Mouse (Mus musculus): ENCODE results near the gene Nap1l1. TPM values are rescaled to one million over a fixed set of nuclear protein-coding genes. Genes with fewer than 3 reads are reported as not detected.

Nap1l1 gene
- polyA plus RNA-seq, 1 experiment from 2014 or later = 163 TPM

- Histone ChIP-seq H3K27me3 (no peaks in the 10 kb centered on the region), H3K27ac (no peak overlapping the region), H3K4me1 (replicated peaks) (peaks cover 8% of the 10 kb centered on the region), H3K36me3 (no peaks in the 10 kb centered on the region), H3K9me3 (replicated peaks) (no peaks in the 10 kb centered on the region), H3K4me3 (replicated peaks) (no peak overlapping the region), H3K4me2 (no peak overlapping the region), H3K9ac (no peak overlapping the region)
- WGBS (ENCODE audit: insufficient replicate concordance) = 74% methylated on average over 8 of the region's 8 CpGs
- ATAC-seq (ENCODE audit: low read depth) = no peak
- no peak for DNase-seq
Measured at GRCm38 (mm10) chr10:111534691-111535090, 61.7 kb downstream of the Nap1l1 start.

GRCm38 (mm10) chr10:111537410-111537809 is 64.4 kb downstream of the Nap1l1 start:
- no peak overlapping the region for H3K4me3 ChIP-seq (replicated peaks)
- no peak overlapping the region for H3K4me2 ChIP-seq
- no peak overlapping the region for H3K9ac ChIP-seq
- no peaks in the 10 kb centered on the region for H3K9me3 ChIP-seq (replicated peaks)
- H3K36me3 ChIP-seq = no peaks in the 10 kb centered on the region
- ATAC-seq (ENCODE audit: low read depth) = no peak
- H3K4me1 ChIP-seq (replicated peaks) = peaks cover 10% of the 10 kb centered on the region
- WGBS (ENCODE audit: insufficient replicate concordance) = 82% methylated on average over 19 of the region's 19 CpGs
- no peak overlapping the region for H3K27ac ChIP-seq
- no peak for DNase-seq
- no peaks in the 10 kb centered on the region for H3K27me3 ChIP-seq

- no peak overlapping the region for H3K9ac ChIP-seq
Measured at GRCm38 (mm10) chr10:111539724-111540324, 66.8 kb downstream of the Nap1l1 start.

GRCm38 (mm10) chr10:111540678-111541077 is 67.7 kb downstream of the Nap1l1 start:
- Histone ChIP-seq H3K4me1 (replicated peaks) (peaks cover 37% of the 10 kb centered on the region), H3K27ac (no peak overlapping the region), H3K36me3 (no peaks in the 10 kb centered on the region), H3K9ac (no peak overlapping the region), H3K9me3 (replicated peaks) (no peaks in the 10 kb centered on the region), H3K4me2 (no peak overlapping the region), H3K4me3 (replicated peaks) (no peak overlapping the region), H3K27me3 (no peaks in the 10 kb centered on the region)
- 84% methylated on average over 9 of the region's 9 CpGs for WGBS (ENCODE audit: insufficient replicate concordance)
- DNase-seq (no peak), ATAC-seq (ENCODE audit: low read depth) (no peak)

More at GRCm38 (mm10) chr10:111539724-111540324, 66.8 kb downstream of the Nap1l1 start:
- ATAC-seq (ENCODE audit: low read depth) (0 out of 2 replicates have a peak, but pooled peaks have one; percentile 31), DNase-seq (no peak)
- Histone ChIP-seq H3K9me3 (replicated peaks) (no peaks in the 10 kb centered on the region), H3K27me3 (no peaks in the 10 kb centered on the region), H3K27ac (peak overlapping the region; percentile 61), H3K36me3 (no peaks in the 10 kb centered on the region), H3K4me3 (replicated peaks) (no peak overlapping the region), H3K4me1 (replicated peaks) (peaks cover 29% of the 10 kb centered on the region), H3K4me2 (0 out of 2 replicates have a peak overlapping the region, but pooled peaks have one; percentile 24)
- WGBS (ENCODE audit: insufficient replicate concordance) = 28% methylated on average over 9 of the region's 9 CpGs

GRCm38 (mm10) chr10:111543106-111543505 is 70.1 kb downstream of the Nap1l1 start:
- ATAC-seq (ENCODE audit: low read depth) = no peak
- WGBS (ENCODE audit: insufficient replicate concordance) = 71% methylated on average over 7 of the region's 7 CpGs
- no peak overlapping the region for H3K9ac ChIP-seq
- no peak overlapping the region for H3K4me2 ChIP-seq
- DNase-seq = no peak
- no peaks in the 10 kb centered on the region for H3K9me3 ChIP-seq (replicated peaks)
- no peak overlapping the region for H3K27ac ChIP-seq
- no peak overlapping the region for H3K4me3 ChIP-seq (replicated peaks)
- no peaks in the 10 kb centered on the region for H3K27me3 ChIP-seq
- no peaks in the 10 kb centered on the region for H3K36me3 ChIP-seq
- H3K4me1 ChIP-seq (replicated peaks) = peaks cover 46% of the 10 kb centered on the region

- H3K27me3 ChIP-seq = no peaks in the 10 kb centered on the region
- H3K27ac ChIP-seq = peak overlapping the region; percentile 35; the same call in 1 of the 2 replicates
- H3K9ac ChIP-seq = no peak overlapping the region; the same call in 1 of the 2 replicates
- no peak overlapping the region for H3K4me3 ChIP-seq (replicated peaks)
- peak; percentile 66 for ATAC-seq (ENCODE audit: low read depth)
- H3K36me3 ChIP-seq = no peaks in the 10 kb centered on the region
- no peak overlapping the region for H3K4me2 ChIP-seq
- 25% methylated on average over 7 of the region's 7 CpGs for WGBS (ENCODE audit: insufficient replicate concordance)
- DNase-seq = no peak
- no peaks in the 10 kb centered on the region for H3K9me3 ChIP-seq (replicated peaks)
- peaks cover 46% of the 10 kb centered on the region for H3K4me1 ChIP-seq (replicated peaks)
Measured at GRCm38 (mm10) chr10:111543781-111544260, 70.8 kb downstream of the Nap1l1 start.

- Histone ChIP-seq H3K4me2 (no peak overlapping the region), H3K27me3 (no peaks in the 10 kb centered on the region), H3K27ac (no peak overlapping the region), H3K36me3 (no peaks in the 10 kb centered on the region), H3K4me3 (replicated peaks) (no peak overlapping the region), H3K9ac (no peak overlapping the region; the same call in 1 of the 2 replicates), H3K9me3 (replicated peaks) (no peaks in the 10 kb centered on the region), H3K4me1 (replicated peaks) (peaks cover 46% of the 10 kb centered on the region)
- ATAC-seq (ENCODE audit: low read depth) = no peak
- WGBS (ENCODE audit: insufficient replicate concordance) = 61% methylated on average over 4 of the region's 4 CpGs
- DNase-seq = no peak
Measured at GRCm38 (mm10) chr10:111544311-111544710, 71.3 kb downstream of the Nap1l1 start.

GRCm38 (mm10) chr10:111545648-111546047 is 72.6 kb downstream of the Nap1l1 start:
- ATAC-seq (ENCODE audit: low read depth) (peak; percentile 75), DNase-seq (peak; percentile 21)
- no peaks in the 10 kb centered on the region for H3K36me3 ChIP-seq
- no peak overlapping the region for H3K4me3 ChIP-seq (replicated peaks)
- H3K9me3 ChIP-seq (replicated peaks) = no peaks in the 10 kb centered on the region
- H3K27me3 ChIP-seq = no peaks in the 10 kb centered on the region
- H3K9ac ChIP-seq = no peak overlapping the region
- no peak overlapping the region for H3K27ac ChIP-seq
- 10% methylated on average over 4 of the region's 4 CpGs for WGBS (ENCODE audit: insufficient replicate concordance)
- H3K4me2 ChIP-seq = 0 out of 2 replicates have a peak overlapping the region, but pooled peaks have one; percentile 5
- H3K4me1 ChIP-seq (replicated peaks) = peaks cover 43% of the 10 kb centered on the region

Other genes with a start within 250 kb of the Nap1l1 start
- gene Bbs10, start 174.5 kb upstream of the Nap1l1 start, polyA plus RNA-seq (2015; fragmentation: Nextera tagmentation; extraction: Ambion mirVana) = 1.3 and 1.5 TPM in 2 replicates
- gene Phlda1, start 33.1 kb downstream of the Nap1l1 start, polyA plus RNA-seq (2015; fragmentation: Nextera tagmentation; extraction: Ambion mirVana) = 4.4 and 5.6 TPM in 2 replicates